Mouse (Mus musculus) megakaryocyte, embryonic 14.5 days (primary cell): ENCODE data around the gene Gys2.

Experiments
- FLI1 ChIP-seq: IDR thresholded peaks from 2 replicates; pipeline ENCODE4 v1.6.1; 2012; ENCODE audit warnings: low read length, inconsistent platforms, mixed read lengths
- GATA1 ChIP-seq: IDR thresholded peaks from 3 replicates; pipeline ENCODE4 v1.6.1; 2012; ENCODE audit warnings: mixed read lengths, low read length, inconsistent platforms, borderline replicate concordance

DNA sequence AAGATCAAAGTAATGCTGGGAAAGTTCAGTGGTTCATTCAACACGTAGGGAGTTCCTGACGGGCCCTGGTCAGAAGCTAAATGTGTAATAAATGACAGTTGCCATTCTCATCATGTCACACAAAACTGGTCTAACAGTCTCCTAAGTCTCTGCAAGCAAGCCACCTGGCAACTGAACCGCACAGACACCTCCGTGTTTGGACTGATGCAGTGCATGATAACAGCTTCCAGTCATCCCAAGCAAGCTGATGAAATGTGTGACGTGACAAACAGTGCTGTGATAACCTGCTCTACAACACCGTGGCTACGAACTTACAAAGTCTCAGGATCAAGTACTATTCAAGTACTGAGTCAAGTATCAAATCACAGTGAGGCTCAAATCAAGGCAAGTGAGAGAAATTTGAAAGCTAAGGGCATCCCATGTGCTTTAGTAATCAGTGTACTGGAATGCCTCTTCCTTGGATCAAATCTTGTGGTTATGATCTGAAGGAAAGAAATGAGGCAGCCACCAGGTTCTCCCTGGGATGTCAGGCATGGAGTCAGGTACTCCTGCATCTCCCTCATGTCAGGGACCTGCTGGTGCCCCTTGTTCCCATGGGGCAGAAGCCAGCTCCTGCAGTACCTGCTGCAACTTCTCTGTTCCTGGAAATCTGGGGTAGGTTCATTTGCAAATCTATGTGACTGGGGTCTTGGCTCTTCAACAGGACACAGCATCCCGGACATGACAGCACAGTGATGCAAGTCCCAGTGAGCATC lies 94.2 kb downstream of the Gys2 start:
- no peak for TF ChIP-seq GATA1
- TF ChIP-seq FLI1 = no peak
